Mouse (Mus musculus): Measurements from ENCODE around the gene Klhl30.

- TF ChIP-seq POLR2A (IDR thresholded peaks at IDR 0.05; ENCODE audit: insufficient read depth, low read depth, low read length) = no peak
- TF ChIP-seq CTCF (IDR thresholded peaks at IDR 0.05; ENCODE audit: insufficient read depth, low read depth, low read length) = no peak
Observed at GRCm38 (mm10) chr1:91344001-91344400, 6.8 kb upstream of the Klhl30 start.

All from olfactory bulb, adult 2 months (tissue).